Mouse (Mus musculus) right cerebral cortex, postnatal 4 days (tissue): ENCODE data around the gene Phc1.

Source experiments
- DNase-seq: peaks from one replicate; pipeline ENCODE4 v3.0.0-alpha.2; 2022

The Phc1 gene

GRCm38 (mm10) chr6:122293796-122294195, 46.6 kb downstream of the Phc1 start:
- DNase-seq: no peak

- DNase-seq: no peak
Measured at GRCm38 (mm10) chr6:122293121-122293520, 47.2 kb downstream of the Phc1 start.

- no peak for DNase-seq
Measured at GRCm38 (mm10) chr6:122292184-122292583, 48.2 kb downstream of the Phc1 start.

GRCm38 (mm10) chr6:122291735-122292134, 48.6 kb downstream of the Phc1 start:
- DNase-seq: no peak

GRCm38 (mm10) chr6:122291264-122291663, 49.1 kb downstream of the Phc1 start:
- no peak for DNase-seq

- DNase-seq: no peak
Measured at GRCm38 (mm10) chr6:122290253-122290652, 50.1 kb downstream of the Phc1 start.

GRCm38 (mm10) chr6:122289313-122289712, 51.0 kb downstream of the Phc1 start:
- no peak for DNase-seq

- no peak for DNase-seq
Measured at GRCm38 (mm10) chr6:122288263-122288662, 52.1 kb downstream of the Phc1 start.

- DNase-seq: no peak
Measured at GRCm38 (mm10) chr6:122284823-122285222, 55.5 kb downstream of the Phc1 start.

- no peak for DNase-seq
Measured at GRCm38 (mm10) chr6:122284304-122284703, 56.1 kb downstream of the Phc1 start.

GRCm38 (mm10) chr6:122283429-122283828, 56.9 kb downstream of the Phc1 start:
- no peak for DNase-seq

GRCm38 (mm10) chr6:122282782-122283181, 57.6 kb downstream of the Phc1 start, which contains the start of gene Klrg1:
TSS of gene Klrg1 (minus strand) at chr6:122282882.
- DNase-seq: no peak

- DNase-seq: no peak
Measured at GRCm38 (mm10) chr6:122276565-122276964, 63.8 kb downstream of the Phc1 start.

- DNase-seq: no peak
Measured at GRCm38 (mm10) chr6:122274546-122274945, 65.8 kb downstream of the Phc1 start.

GRCm38 (mm10) chr6:122270152-122270551, 70.2 kb downstream of the Phc1 start:
- DNase-seq: no peak

- no peak for DNase-seq
Measured at GRCm38 (mm10) chr6:122269170-122269569, 71.2 kb downstream of the Phc1 start.

GRCm38 (mm10) chr6:122268561-122268960, 71.8 kb downstream of the Phc1 start:
- DNase-seq: peak; percentile 85
